ENCODE assay signal across 13 mouse cellular contexts in genomic region chr2:165078605-165079004, GRCm38 (mm10). TPM values are rescaled to one million over a fixed set of nuclear protein-coding genes. Genes with fewer than 3 reads are reported as not detected.
DNase-seq lines count a peak whose midpoint lies in the region; ATAC-seq and TF ChIP-seq lines count a peak whose summit lies in the region.
"Had no signal": no experiment of that assay in that cellular context is flagged by ENCODE, and none has a peak within 500 bp of the region (broad histone marks: within the 10 kb centered on the region; RNA-seq: fewer than 3 reads in every experiment).

No protein-coding gene starts in this region.

- WGBS in heart, adult 2 months = 19% methylated on average over 10 of the region's 10 CpGs
- 16% methylated on average over 10 of the region's 10 CpGs for WGBS in lung, postnatal 0 days
- WGBS in lung, adult 2 months = 20% methylated on average over 10 of the region's 10 CpGs
- 32% methylated on average over 10 of the region's 10 CpGs for WGBS in forebrain, embryonic 15.5 days

- DNase-seq in heart, adult 2 months = no peak
- no peak for DNase-seq in heart, postnatal 36 days
- no peak for DNase-seq in lung, postnatal 0 days (ENCODE audit: low spot score)
- no peak for DNase-seq in lung, adult 2 months
- no peak for DNase-seq in MEL (ENCODE audit: low read depth, low spot score)
- no peak for DNase-seq in left cerebral cortex, postnatal 14 days (ENCODE audit: low spot score in 2 of 2)
- DNase-seq in cerebellum, adult 11 months = no peak
- DNase-seq: heart, postnatal 14 days had no signal

- no peaks in the 10 kb centered on the region for H3K9me3 ChIP-seq in lung, postnatal 0 days (ENCODE audit: low read length)
- H3K9me3 ChIP-seq in MEL (replicated peaks; ENCODE audit: insufficient read depth, low read length) = no peaks in the 10 kb centered on the region
- no peaks in the 10 kb centered on the region for H3K9me3 ChIP-seq in forebrain, embryonic 15.5 days
- H3K9me3 ChIP-seq: embryonic facial prominence, embryonic 12.5 days had no signal

- no peak for ATAC-seq in lung, postnatal 0 days
- ATAC-seq in forebrain, embryonic 15.5 days (replicated peaks) = no peak

- H3K9ac ChIP-seq in heart, adult 2 months (ENCODE audit: low read depth, low read length) = no peak overlapping the region
- H3K9ac ChIP-seq in lung, postnatal 0 days (replicated peaks; ENCODE audit: low read depth) = no peak overlapping the region
- no peak overlapping the region for H3K9ac ChIP-seq in MEL (ENCODE audit: control insufficient read depth, low read depth, low read length, poor library complexity, severe bottlenecking)
- 0 out of 2 replicates have a peak overlapping the region, but pooled peaks have one; percentile 9 for H3K9ac ChIP-seq in forebrain, embryonic 15.5 days (replicated peaks)
- H3K9ac ChIP-seq: embryonic facial prominence, embryonic 12.5 days had no signal

- H3K4me1 ChIP-seq in heart, adult 2 months (ENCODE audit: control insufficient read depth, insufficient read depth, low read length) = no peaks in the 10 kb centered on the region; the same call in 1 of the 2 replicates
- no peaks in the 10 kb centered on the region for H3K4me1 ChIP-seq in lung, postnatal 0 days (ENCODE audit: insufficient read depth, low read depth, low read length)
- H3K4me1 ChIP-seq in lung, adult 2 months (ENCODE audit: control insufficient read depth, insufficient read depth, low read length) = no peaks in the 10 kb centered on the region
- no peaks in the 10 kb centered on the region for H3K4me1 ChIP-seq in MEL (ENCODE audit: control insufficient read depth in 1 of 2, insufficient read depth in 2 of 2, low read length in 2 of 2)
- H3K4me1 ChIP-seq in forebrain, embryonic 15.5 days = peaks cover 56% of the 10 kb centered on the region
- H3K4me1 ChIP-seq: embryonic facial prominence, embryonic 12.5 days had no signal

- no peak overlapping the region for H3K27ac ChIP-seq in heart, adult 2 months
- H3K27ac ChIP-seq in lung, postnatal 0 days (ENCODE audit: low read length) = no peak overlapping the region
- no peak overlapping the region for H3K27ac ChIP-seq in MEL (ENCODE audit: control insufficient read depth, low read depth, low read length)
- no peak overlapping the region for H3K27ac ChIP-seq in forebrain, embryonic 15.5 days (replicated peaks)
- H3K27ac ChIP-seq: embryonic facial prominence, embryonic 12.5 days had no signal

- no peak overlapping the region for H3K4me3 ChIP-seq in heart, adult 2 months
- H3K4me3 ChIP-seq in lung, postnatal 0 days (ENCODE audit: low read depth, low read length) = no peak overlapping the region
- no peak overlapping the region for H3K4me3 ChIP-seq in lung, adult 2 months (replicated peaks; ENCODE audit: extremely low read depth, low read depth, low read length)
- no peak overlapping the region for H3K4me3 ChIP-seq in MEL (ENCODE audit: control insufficient read depth in 1 of 2, insufficient read depth in 1 of 2, low read depth in 2 of 2, low read length in 2 of 2)
- H3K4me3 ChIP-seq in forebrain, embryonic 15.5 days = no peak overlapping the region
- H3K4me3 ChIP-seq: embryonic facial prominence, embryonic 12.5 days had no signal

- peak; percentile 35 for TF ChIP-seq CTCF in heart, adult 2 months (IDR thresholded peaks at IDR 0.05)
- TF ChIP-seq CTCF in lung, postnatal 0 days (IDR thresholded peaks at IDR 0.05) = peak; percentile 56
- no peak for TF ChIP-seq CTCF in lung, adult 2 months (IDR thresholded peaks at IDR 0.05; ENCODE audit: insufficient read depth, low read length)
- peak in 2 of 3 experiments; percentile 35 to 47; a peak in 4 of 6 replicates for TF ChIP-seq CTCF in MEL (IDR thresholded peaks at IDR 0.05 in 2 of 3, conservative IDR thresholded peaks at IDR 0.05 in 1 of 3; ENCODE audit: control insufficient read depth in 1 of 3, insufficient read depth in 1 of 3, low read depth in 2 of 3, low read length in 3 of 3, poor library complexity in 1 of 3, severe bottlenecking in 1 of 3)

- no peaks in the 10 kb centered on the region for H3K36me3 ChIP-seq in heart, adult 2 months (ENCODE audit: control insufficient read depth, insufficient read depth, low read length)
- no peaks in the 10 kb centered on the region for H3K36me3 ChIP-seq in lung, postnatal 0 days (ENCODE audit: insufficient read depth, low read length)
- no peaks in the 10 kb centered on the region for H3K36me3 ChIP-seq in MEL (ENCODE audit: control insufficient read depth in 1 of 2, insufficient read depth in 2 of 2, low read length in 2 of 2)
- no peaks in the 10 kb centered on the region for H3K36me3 ChIP-seq in forebrain, embryonic 15.5 days
- H3K36me3 ChIP-seq: embryonic facial prominence, embryonic 12.5 days had no signal

- H3K79me2 ChIP-seq in heart, adult 2 months (replicated peaks; ENCODE audit: control insufficient read depth, insufficient read depth, low read length) = no peaks in the 10 kb centered on the region
- no peaks in the 10 kb centered on the region for H3K79me2 ChIP-seq in MEL (ENCODE audit: control insufficient read depth, insufficient read depth, low read length, poor library complexity)

- no peak for TF ChIP-seq POLR2A in heart, adult 2 months (IDR thresholded peaks at IDR 0.05; ENCODE audit: insufficient read depth, low read depth, low read length)
- no peak for TF ChIP-seq POLR2A in lung, adult 2 months (IDR thresholded peaks at IDR 0.05; ENCODE audit: borderline replicate concordance, extremely low read depth, low read depth, low read length)
- no peak for TF ChIP-seq POLR2A in MEL (IDR thresholded peaks at IDR 0.05; ENCODE audit: control insufficient read depth in 1 of 2, insufficient read depth in 1 of 2, low read depth in 1 of 2, low read length in 2 of 2, poor library complexity in 1 of 2)

- peaks cover 5% of the 10 kb centered on the region for H3K27me3 ChIP-seq in heart, adult 2 months (ENCODE audit: control insufficient read depth, insufficient read depth, low read length)
- peaks cover 20% of the 10 kb centered on the region for H3K27me3 ChIP-seq in lung, postnatal 0 days (replicated peaks; ENCODE audit: insufficient read depth, low read length)
- H3K27me3 ChIP-seq in MEL (ENCODE audit: control insufficient read depth in 1 of 2, insufficient read depth in 2 of 2, low read length in 2 of 2) = no peaks in the 10 kb centered on the region
- peaks cover 8% of the 10 kb centered on the region; the same call in 1 of the 2 replicates for H3K27me3 ChIP-seq in forebrain, embryonic 15.5 days

- TF ChIP-seq EP300 in heart, adult 2 months (IDR thresholded peaks at IDR 0.05; ENCODE audit: insufficient read depth, low read depth, low read length) = no peak
- TF ChIP-seq EP300 in lung, postnatal 0 days (IDR thresholded peaks at IDR 0.05) = no peak
- no peak for TF ChIP-seq EP300 in MEL (IDR thresholded peaks at IDR 0.05; ENCODE audit: low read depth in 1 of 2, low read length in 2 of 2)

- H3K4me2 ChIP-seq in lung, postnatal 0 days (replicated peaks; ENCODE audit: low read depth, low read length) = no peak overlapping the region
- no peak overlapping the region for H3K4me2 ChIP-seq in forebrain, embryonic 15.5 days (replicated peaks)
- H3K4me2 ChIP-seq: embryonic facial prominence, embryonic 12.5 days had no signal

- no peak; the same call in none of the 2 replicates for TF ChIP-seq RAD21 in MEL (IDR thresholded peaks at IDR 0.05; ENCODE audit: low read depth, low read length)

- intact Hi-C loops in heart, adult 2 months (cut with DNase I) = loop anchor here (2.0 kb wide), 1 partner anchor 156 kb away; the partner anchor contains the start of gene Cdh22
- intact Hi-C loops in heart, postnatal 36 days (cut with DNase I) = no loop called here
- intact Hi-C loops in left cerebral cortex, postnatal 14 days (cut with DNase I) = loop anchor here (5.0 to 10.0 kb wide), 2 partner anchors 274 to 406 kb away; no protein-coding TSS in a partner anchor

TF ChIP-seq in MEL, 35 proteins besides CTCF, POLR2A, EP300 and RAD21:
- no peak for TF ChIP-seq POLR2AphosphoS5 (IDR thresholded peaks at IDR 0.05; ENCODE audit: borderline replicate concordance, low read depth, low read length)
- peak; percentile 55 for TF ChIP-seq SMC3 (IDR thresholded peaks at IDR 0.05; ENCODE audit: low read depth, low read length)

RNA-seq across cellular contexts. Expression of gene 1700025C18Rik, which starts 11.9 kb away (rescaled TPM):
- not detected for total RNA-seq in heart, adult 2 months (2021)
- polyA plus RNA-seq in heart, adult 2 months (2012; rRNA removed) = not detected in 2 replicates
- total RNA-seq in heart, postnatal 36 days (2021) = not detected
- polyA plus RNA-seq in lung, postnatal 0 days (2015; fragmentation: Nextera tagmentation; extraction: Ambion mirVana) = not detected in 2 replicates
- not detected in 2 replicates for polyA plus RNA-seq in lung, adult 2 months (2012; rRNA removed)
- not detected in 2 replicates for total RNA-seq in MEL (2012; rRNA removed)
- not detected for polyA plus RNA-seq in MEL (2012; ENCODE audit: insufficient read depth in 1 of 2, insufficient read length in 2 of 2, low read depth in 1 of 2, low replicate concordance in 2 of 2, missing spikeins in 1 of 2)
- not detected in 2 replicates for polyA plus RNA-seq in forebrain, embryonic 15.5 days (2015; fragmentation: Nextera tagmentation; extraction: Ambion mirVana)
- total RNA-seq in left cerebral cortex, postnatal 14 days (2021) = not detected
- total RNA-seq: ES-E14; gastrocnemius, adult 18-20 months; heart, postnatal 14 days; liver, adult 2 months had no signal
- polyA plus RNA-seq: embryonic facial prominence, embryonic 12.5 days; liver, adult 2 months had no signal

RNA-seq across cellular contexts. Expression of gene Cd40, which starts 23.2 kb away (rescaled TPM):
- 1 to 10 TPM; 2.0 to 2.2 TPM for total RNA-seq in heart, adult 2 months (2021)
- 4.6 and 7.1 TPM in 2 replicates for polyA plus RNA-seq in heart, adult 2 months (2012; rRNA removed)
- total RNA-seq in heart, postnatal 36 days (2021) = 1 to 10 TPM; 1.7 to 3.2 TPM
- polyA plus RNA-seq in lung, postnatal 0 days (2015; fragmentation: Nextera tagmentation; extraction: Ambion mirVana) = 57.9 and 77.5 TPM in 2 replicates
- polyA plus RNA-seq in lung, adult 2 months (2012; rRNA removed) = 36.2 and 51.7 TPM in 2 replicates
- not detected in 2 replicates for total RNA-seq in MEL (2012; rRNA removed)
- under 1 TPM in 1 of 2 experiments, not detected in 1; 0.08 TPM for polyA plus RNA-seq in MEL (2012; ENCODE audit: insufficient read depth in 1 of 2, insufficient read length in 2 of 2, low read depth in 1 of 2, low replicate concordance in 2 of 2, missing spikeins in 1 of 2)
- 4.8 and 5.8 TPM in 2 replicates for polyA plus RNA-seq in forebrain, embryonic 15.5 days (2015; fragmentation: Nextera tagmentation; extraction: Ambion mirVana)
- total RNA-seq in left cerebral cortex, postnatal 14 days (2021) = 1 to 10 TPM in 1 of 2 experiments, under 1 TPM in 1; 0.82 to 1.4 TPM

RNA-seq across cellular contexts. Expression of gene Ncoa5, which starts 43.9 kb away (rescaled TPM):
- 10 to 100 TPM; 18.6 to 20.6 TPM for total RNA-seq in heart, adult 2 months (2021)
- 16.4 and 21.2 TPM in 2 replicates for polyA plus RNA-seq in heart, adult 2 months (2012; rRNA removed)
- 10 to 100 TPM; 17.7 to 18.3 TPM for total RNA-seq in heart, postnatal 36 days (2021)
- 21.6 and 28.7 TPM in 2 replicates for polyA plus RNA-seq in lung, postnatal 0 days (2015; fragmentation: Nextera tagmentation; extraction: Ambion mirVana)
- 27.7 and 29.1 TPM in 2 replicates for polyA plus RNA-seq in lung, adult 2 months (2012; rRNA removed)
- total RNA-seq in MEL (2012; rRNA removed) = 35.1 and 35.8 TPM in 2 replicates
- 10 to 100 TPM; 61.0 to 76.6 TPM for polyA plus RNA-seq in MEL (2012; ENCODE audit: insufficient read depth in 1 of 2, insufficient read length in 2 of 2, low read depth in 1 of 2, low replicate concordance in 2 of 2, missing spikeins in 1 of 2)
- polyA plus RNA-seq in forebrain, embryonic 15.5 days (2015; fragmentation: Nextera tagmentation; extraction: Ambion mirVana) = 131 and 137 TPM in 2 replicates
- 10 to 100 TPM; 53.2 to 54.6 TPM for total RNA-seq in left cerebral cortex, postnatal 14 days (2021)
